Mouse (Mus musculus) cerebellum, adult 2 months (tissue): ENCODE results near the gene Ikbip.

Experiments used
- CTCF ChIP-seq: fragments of 200-500 bp; IDR thresholded peaks from 2 replicates; pipeline ENCODE4 v1.5.1; 2011; ENCODE audit warnings: low read depth, mild to moderate bottlenecking, control low read depth, low read length, moderate library complexity, borderline replicate concordance; ENCODE audit not compliant: insufficient read depth
- POLR2A ChIP-seq: fragments of 200-500 bp; IDR thresholded peaks from 2 replicates; pipeline ENCODE4 v1.6.1; 2011; ENCODE audit warnings: low read length, control low read depth, borderline replicate concordance; ENCODE audit not compliant: insufficient read depth

DNA sequence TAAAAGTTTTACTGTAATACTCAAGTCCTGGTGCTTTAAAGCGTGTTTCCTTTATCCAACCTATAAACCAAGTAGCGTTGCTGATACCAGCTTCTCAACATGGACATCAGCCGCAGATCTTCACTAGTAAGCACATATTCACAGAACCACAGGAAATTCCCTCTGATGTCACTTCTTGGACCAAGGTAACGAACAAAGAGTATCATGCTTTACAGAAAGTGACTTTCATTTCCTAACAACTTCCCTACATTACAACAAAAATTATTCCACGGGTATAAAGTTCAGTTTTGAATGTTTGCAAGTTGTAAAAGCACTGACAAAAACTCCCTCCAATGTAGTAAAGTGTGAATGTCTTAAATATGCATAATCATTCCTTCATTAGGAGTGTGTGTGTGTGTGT, 2.2 kb upstream of the Ikbip start:
- no peak for TF ChIP-seq CTCF
- TF ChIP-seq POLR2A: no peak
